Mouse (Mus musculus) lung, embryonic 14.5 days (tissue): ENCODE results near the gene Pdcd5. TPM values are rescaled to one million over a fixed set of nuclear protein-coding genes. Genes with fewer than 3 reads are reported as not detected.

Experiments used
- ATAC-seq: fragments of 200-750 bp; cut with Nextera tagmentation; 2 replicates; pipeline ENCODE4 v1.8.0; 2017; ENCODE audit warnings: mild to moderate bottlenecking, moderate TSS enrichment, moderate library complexity; ENCODE audit not compliant: insufficient read depth
- DNase-seq: peaks from one replicate; pipeline ENCODE4 v3.0.0-alpha.2; 2015
- H3K27ac ChIP-seq: fragments of 300-500 bp; sonication (generic); 2 replicates; pipeline ENCODE4 v1.5.1; 2014; ENCODE audit warnings: low read depth, mild to moderate bottlenecking, moderate library complexity
- H3K27me3 ChIP-seq: fragments of 300-500 bp; sonication (generic); 2 replicates; pipeline ENCODE4 v1.6.1; 2014; ENCODE audit warnings: low read length, control low read depth; ENCODE audit not compliant: insufficient read depth
- H3K36me3 ChIP-seq: fragments of 300-500 bp; sonication (generic); 2 replicates; pipeline ENCODE4 v1.6.1; 2014; ENCODE audit warnings: control low read depth; ENCODE audit not compliant: insufficient read depth
- H3K4me1 ChIP-seq: fragments of 300-500 bp; sonication (generic); 2 replicates; pipeline ENCODE4 v1.6.1; 2014; ENCODE audit warnings: antibody characterized with exemption, control low read depth; ENCODE audit not compliant: insufficient read depth
- H3K4me2 ChIP-seq: fragments of 300-500 bp; sonication (generic); 2 replicates; pipeline ENCODE4 v1.6.1; 2014; ENCODE audit warnings: mild to moderate bottlenecking
- H3K4me3 ChIP-seq: fragments of 300-500 bp; sonication (generic); 2 replicates; pipeline ENCODE4 v1.5.1; 2014; ENCODE audit warnings: low read depth, low read length
- H3K9ac ChIP-seq: fragments of 300-500 bp; sonication (generic); 2 replicates; pipeline ENCODE4 v1.6.1; 2014
- H3K9me3 ChIP-seq: fragments of 300-500 bp; sonication (generic); 2 replicates; pipeline ENCODE4 v1.6.1; 2016; ENCODE audit warnings: low read depth, low read length, control low read depth
- CTCF ChIP-seq: IDR thresholded peaks from 2 replicates; pipeline ENCODE4 v1.5.1; 2016; ENCODE audit warnings: antibody characterized with exemption, low read depth
- WGBS: fragments of 180-500 bp; shearing (Covaris S2); extraction: QIAGEN DNeasy Blood & Tissue Kit; methylation state at CpG from one replicate; pipeline ENCODE4 v1.1.7; 2014; 5-methylcytosine and 5-hydroxymethylcytosine counted together
- polyA plus RNA-seq: library from polyadenylated mRNA; unstranded; fragments of >200 nt; fragmentation: Nextera tagmentation; extraction: Ambion mirVana; gene quantifications from 2 replicates; pipeline ENCODE4 v1.2.1, GENCODE M21; 2014

Gene Pdcd5
- polyA plus RNA-seq, 1 experiment from 2014 or later: 281 TPM

DNA sequence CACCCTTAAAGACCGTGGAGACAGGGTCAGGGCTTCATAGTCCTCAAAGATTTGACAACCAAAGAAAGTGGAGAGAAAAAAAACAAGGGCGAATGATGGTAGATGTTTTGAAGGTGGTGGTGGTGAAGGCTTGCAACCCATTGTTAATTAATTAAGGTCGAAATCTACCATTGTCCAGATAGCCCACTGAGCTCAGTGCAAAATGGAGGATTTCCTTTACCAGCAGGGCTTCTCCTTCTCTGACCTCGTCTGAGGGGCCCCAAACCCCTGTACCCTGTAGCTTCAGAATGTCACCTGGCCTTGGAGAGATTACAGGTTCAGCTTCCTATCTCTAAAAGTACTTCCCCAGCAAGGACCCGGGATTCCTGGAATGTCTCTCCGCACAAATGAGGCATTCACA lies 10.5 kb upstream of the Pdcd5 start:
- Histone ChIP-seq H3K27ac (no peak overlapping the region), H3K4me3 (no peak overlapping the region), H3K27me3 (no peaks in the 10 kb centered on the region), H3K36me3 (no peaks in the 10 kb centered on the region), H3K9me3 (no peaks in the 10 kb centered on the region), H3K4me1 (no peaks in the 10 kb centered on the region), H3K4me2 (no peak overlapping the region), H3K9ac (no peak overlapping the region)
- no peak for TF ChIP-seq CTCF
- ATAC-seq: no peak
- no peak for DNase-seq
- WGBS: 44% methylated on average over 6 of the region's 6 CpGs

GRCm38 (mm10) chr7:35651583-35652270 lies 4.4 kb upstream of the Pdcd5 start:
- TF ChIP-seq CTCF: 0 out of 2 replicates have a peak, but pooled peaks have one; percentile 7
- H3K9me3 ChIP-seq: no peaks in the 10 kb centered on the region
- no peaks in the 10 kb centered on the region for H3K4me1 ChIP-seq
- H3K9ac ChIP-seq: no peak overlapping the region
- no peak overlapping the region for H3K4me2 ChIP-seq
- H3K27me3 ChIP-seq: no peaks in the 10 kb centered on the region
- H3K27ac ChIP-seq: no peak overlapping the region
- ATAC-seq (no peak), DNase-seq (no peak)
- H3K36me3 ChIP-seq: no peaks in the 10 kb centered on the region
- WGBS: 79% methylated on average over 10 of the region's 10 CpGs
- no peak overlapping the region for H3K4me3 ChIP-seq

GRCm38 (mm10) chr7:35650716-35651410 lies 3.5 kb upstream of the Pdcd5 start:
- Histone ChIP-seq H3K4me2 (no peak overlapping the region), H3K4me3 (no peak overlapping the region), H3K9ac (no peak overlapping the region), H3K36me3 (peaks cover under 1% of the 10 kb centered on the region; the same call in 1 of the 2 replicates), H3K4me1 (no peaks in the 10 kb centered on the region), H3K27me3 (no peaks in the 10 kb centered on the region), H3K9me3 (no peaks in the 10 kb centered on the region), H3K27ac (no peak overlapping the region)
- 69% methylated on average over 11 of the region's 11 CpGs for WGBS
- ATAC-seq: no peak
- peak; percentile 35; the same call in 1 of the 2 replicates for TF ChIP-seq CTCF
- DNase-seq: peak; percentile 19

DNA sequence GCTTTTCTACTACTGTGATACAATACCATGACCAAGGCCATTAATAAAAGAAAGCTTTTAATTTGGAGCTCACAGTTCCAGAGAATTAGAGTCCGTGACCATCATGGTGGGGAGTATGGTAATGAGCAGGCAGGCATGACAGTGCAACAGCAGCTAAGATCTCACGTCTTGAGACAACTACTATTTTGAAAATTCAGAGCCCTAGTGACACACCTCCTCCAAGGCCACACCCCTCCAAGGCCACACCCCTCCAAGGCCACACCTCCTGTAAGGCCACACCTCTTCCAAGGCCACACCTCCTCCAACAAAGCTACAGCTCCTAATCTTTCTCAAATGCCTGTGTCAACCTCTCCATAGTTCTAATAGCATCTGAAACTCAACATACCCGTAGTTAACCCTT lies 1.8 kb upstream of the Pdcd5 start:
- WGBS: 41% methylated on average over 3 of the region's 3 CpGs
- Histone ChIP-seq H3K36me3 (peaks cover 18% of the 10 kb centered on the region), H3K9ac (no peak overlapping the region), H3K4me1 (no peaks in the 10 kb centered on the region), H3K4me2 (no peak overlapping the region), H3K4me3 (no peak overlapping the region), H3K9me3 (no peaks in the 10 kb centered on the region), H3K27me3 (no peaks in the 10 kb centered on the region), H3K27ac (no peak overlapping the region)
- DNase-seq (no peak), ATAC-seq (no peak)
- no peak for TF ChIP-seq CTCF

GRCm38 (mm10) chr7:35648239-35649069 lies 1.1 kb upstream of the Pdcd5 start:
- no peaks in the 10 kb centered on the region for H3K9me3 ChIP-seq
- no peaks in the 10 kb centered on the region for H3K27me3 ChIP-seq
- no peak overlapping the region for H3K4me2 ChIP-seq
- 67% methylated on average over 9 of the region's 9 CpGs for WGBS
- no peak overlapping the region for H3K4me3 ChIP-seq
- ATAC-seq (no peak), DNase-seq (no peak)
- peaks cover 24% of the 10 kb centered on the region for H3K36me3 ChIP-seq
- TF ChIP-seq CTCF: no peak
- no peak overlapping the region for H3K27ac ChIP-seq
- no peak overlapping the region for H3K9ac ChIP-seq
- no peaks in the 10 kb centered on the region for H3K4me1 ChIP-seq

DNA sequence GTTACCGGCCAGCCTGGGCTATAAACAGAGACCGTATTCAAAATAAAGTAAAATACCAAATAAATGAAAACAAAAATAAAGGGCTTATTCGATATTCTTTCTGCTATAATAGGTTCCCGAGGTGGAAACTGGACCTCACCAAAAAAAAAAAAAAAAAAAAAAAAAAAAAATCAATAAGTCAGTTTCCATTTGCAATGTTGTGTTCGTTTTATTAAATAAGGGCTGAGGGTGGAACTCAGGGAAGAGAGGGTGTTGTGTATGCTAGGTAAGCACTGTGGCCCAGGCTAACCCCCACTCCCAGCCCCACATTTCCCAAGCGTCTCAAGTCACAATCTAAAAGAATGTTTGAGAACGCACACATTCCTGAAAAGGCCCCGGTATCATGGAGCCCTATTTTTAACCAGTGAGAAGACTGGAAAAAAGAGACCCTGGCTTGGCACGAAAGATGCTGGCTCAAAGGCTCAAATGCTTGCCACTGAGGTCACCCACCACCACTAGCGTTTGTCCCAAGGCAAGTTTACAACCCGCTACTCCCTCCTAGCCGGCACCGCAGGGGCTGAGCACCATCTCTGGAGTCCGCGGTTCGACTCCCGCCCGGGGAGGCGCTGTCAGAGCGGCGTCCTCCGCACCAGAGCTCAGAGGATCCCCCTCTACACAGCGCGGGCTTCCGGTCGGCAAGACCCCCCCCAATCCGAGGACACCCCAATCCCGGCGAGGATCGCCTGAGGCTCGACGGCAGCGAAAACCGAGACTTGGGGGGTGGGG lies 822 bp downstream of the Pdcd5 start:
- H3K36me3 ChIP-seq: peaks cover 41% of the 10 kb centered on the region
- no peaks in the 10 kb centered on the region for H3K27me3 ChIP-seq
- H3K4me1 ChIP-seq: no peaks in the 10 kb centered on the region
- H3K4me2 ChIP-seq: peak overlapping the region; percentile 71
- 6% methylated on average over 34 of the region's 34 CpGs for WGBS
- DNase-seq: peak; percentile 44
- peak overlapping the region; percentile 98 for H3K4me3 ChIP-seq
- peak overlapping the region; percentile 94 for H3K9ac ChIP-seq
- no peaks in the 10 kb centered on the region for H3K9me3 ChIP-seq
- no peak for TF ChIP-seq CTCF
- H3K27ac ChIP-seq: peak overlapping the region; percentile 70
- ATAC-seq: peak; percentile 54
